Mouse (Mus musculus) ES-CJ7 (cell line): ENCODE measurements at regions not wholly inside any gene's neighbourhood (a gene's known extent, or its start where the extent isn't known, plus 50 kb on each side); places are given as distances from the start of the nearest gene placed in this dataset.

Experiments
- DNase-seq: peaks from one replicate; pipeline ENCODE4 v3.0.0; 2011; ENCODE audit warnings: low read depth, low spot score

- peak; percentile 5 for DNase-seq
Measured at GRCm38 (mm10) chr14:106052585-106053551, 53.1 kb upstream of the Trim52 start.
